ENCODE assay signal across 9 mouse cellular contexts in genomic region chr4:116167404-116167803, GRCm38 (mm10). TPM values are rescaled to one million over a fixed set of nuclear protein-coding genes. Genes with fewer than 3 reads are reported as not detected.
A peak's percentile ranks its signal among the peaks of the same experiment; 100 is the strongest.
DNase-seq lines count a peak whose midpoint lies in the region; ATAC-seq and TF ChIP-seq lines count a peak whose summit lies in the region.
"Had no signal": no experiment of that assay in that cellular context is flagged by ENCODE, and none has a peak within 500 bp of the region (broad histone marks: within the 10 kb centered on the region; RNA-seq: fewer than 3 reads in every experiment).

Tspan1 (minus strand) TSS chr4:116167601.

- H3K36me3 ChIP-seq in embryonic facial prominence, embryonic 13.5 days: no peaks in the 10 kb centered on the region
- 0 out of 2 replicates have a peak, but pooled peaks cover 1% of the 10 kb centered on the region for H3K36me3 ChIP-seq in embryonic facial prominence, embryonic 10.5 days (replicated peaks)
- H3K36me3 ChIP-seq in liver, postnatal 0 days (replicated peaks; ENCODE audit: insufficient read depth, low read length): no peaks in the 10 kb centered on the region
- no peaks in the 10 kb centered on the region for H3K36me3 ChIP-seq in heart, embryonic 11.5 days (ENCODE audit: control insufficient read depth, insufficient read depth, low read length)

- no peak within 1 kb of the TSS for H3K4me2 ChIP-seq in embryonic facial prominence, embryonic 13.5 days
- H3K4me2 ChIP-seq in liver, postnatal 0 days (ENCODE audit: low read depth, low read length): no peak within 1 kb of the TSS
- no peak within 1 kb of the TSS for H3K4me2 ChIP-seq in heart, embryonic 11.5 days

- no peak for ATAC-seq in embryonic facial prominence, embryonic 13.5 days (ENCODE audit: insufficient number of reproducible peaks, insufficient read depth, low FRiP score, low TSS enrichment, low read depth)
- ATAC-seq in liver, postnatal 0 days: no peak
- no peak for ATAC-seq in heart, embryonic 11.5 days (replicated peaks; ENCODE audit: insufficient number of reproducible peaks, low FRiP score, low TSS enrichment)

- no peaks in the 10 kb centered on the region for H3K9me3 ChIP-seq in embryonic facial prominence, embryonic 13.5 days
- H3K9me3 ChIP-seq in embryonic facial prominence, embryonic 10.5 days: no peaks in the 10 kb centered on the region
- no peaks in the 10 kb centered on the region for H3K9me3 ChIP-seq in liver, postnatal 0 days (ENCODE audit: low read length)
- H3K9me3 ChIP-seq in heart, embryonic 11.5 days (replicated peaks; ENCODE audit: control insufficient read depth, low read length): no peaks in the 10 kb centered on the region

- H3K4me1 ChIP-seq in embryonic facial prominence, embryonic 13.5 days: peaks cover 13% of the 10 kb centered on the region
- H3K4me1 ChIP-seq in embryonic facial prominence, embryonic 10.5 days: peaks cover 22% of the 10 kb centered on the region
- no peaks in the 10 kb centered on the region for H3K4me1 ChIP-seq in liver, postnatal 0 days (ENCODE audit: insufficient read depth)
- no peaks in the 10 kb centered on the region for H3K4me1 ChIP-seq in heart, embryonic 11.5 days (ENCODE audit: control insufficient read depth, insufficient read depth, low read length)

- peak; percentile 38; the same call in 1 of the 2 replicates for TF ChIP-seq CTCF in liver, postnatal 0 days (IDR thresholded peaks at IDR 0.05; ENCODE audit: low read depth)

- no peak within 1 kb of the TSS for H3K9ac ChIP-seq in embryonic facial prominence, embryonic 13.5 days
- no peak within 1 kb of the TSS for H3K9ac ChIP-seq in liver, postnatal 0 days (replicated peaks)
- no peak within 1 kb of the TSS for H3K9ac ChIP-seq in heart, embryonic 11.5 days (ENCODE audit: low read depth, low read length)

- H3K27me3 ChIP-seq in embryonic facial prominence, embryonic 13.5 days: no peaks in the 10 kb centered on the region
- no peaks in the 10 kb centered on the region for H3K27me3 ChIP-seq in embryonic facial prominence, embryonic 10.5 days (replicated peaks; ENCODE audit: low read depth, poor library complexity, severe bottlenecking)
- H3K27me3 ChIP-seq in liver, postnatal 0 days (ENCODE audit: insufficient read depth, low read length): no peaks in the 10 kb centered on the region
- H3K27me3 ChIP-seq in heart, embryonic 11.5 days (ENCODE audit: control insufficient read depth, insufficient read depth, low read length): no peaks in the 10 kb centered on the region

- no peak for DNase-seq in embryonic facial prominence, embryonic 10.5 days (ENCODE audit: low spot score)
- DNase-seq in urinary bladder, postnatal 14 days (ENCODE audit: low spot score): peak; percentile 82
- DNase-seq in urinary bladder, postnatal 10 days (ENCODE audit: low spot score): no peak
- DNase-seq in liver, postnatal 0 days: no peak
- peak; percentile 60 to 71 for DNase-seq in urinary bladder, postnatal 36 days (ENCODE audit: low spot score in 2 of 2)
- no peak for DNase-seq in heart, postnatal 10 days

- intact Hi-C loops in heart, postnatal 10 days (cut with DNase I): loop anchor here (2.0 to 5.0 kb wide), 2 partner anchors 33 to 170 kb away; no protein-coding TSS in a partner anchor

- H3K4me3 ChIP-seq in embryonic facial prominence, embryonic 13.5 days: no peak within 1 kb of the TSS
- H3K4me3 ChIP-seq in embryonic facial prominence, embryonic 10.5 days: no peak within 1 kb of the TSS
- no peak within 1 kb of the TSS for H3K4me3 ChIP-seq in liver, postnatal 0 days (ENCODE audit: low read depth, low read length)
- H3K4me3 ChIP-seq in heart, embryonic 11.5 days (ENCODE audit: low read depth, low read length): no peak within 1 kb of the TSS

- WGBS in embryonic facial prominence, embryonic 13.5 days: 27% methylated on average over 7 of the region's 7 CpGs
- 32% methylated on average over 7 of the region's 7 CpGs for WGBS in embryonic facial prominence, embryonic 10.5 days
- 27% methylated on average over 7 of the region's 7 CpGs for WGBS in liver, postnatal 0 days (ENCODE audit: insufficient replicate concordance)
- WGBS in heart, embryonic 11.5 days (ENCODE audit: insufficient replicate concordance): 23% methylated on average over 7 of the region's 7 CpGs

- peak within 1 kb of the TSS; percentile 23; the same call in 1 of the 2 replicates for H3K27ac ChIP-seq in embryonic facial prominence, embryonic 13.5 days
- no peak within 1 kb of the TSS for H3K27ac ChIP-seq in embryonic facial prominence, embryonic 10.5 days (replicated peaks)
- H3K27ac ChIP-seq in liver, postnatal 0 days (ENCODE audit: low read depth): no peak within 1 kb of the TSS
- H3K27ac ChIP-seq in heart, embryonic 11.5 days (ENCODE audit: low read depth, low read length): no peak within 1 kb of the TSS

- no peak for TF ChIP-seq EP300 in liver, postnatal 0 days (IDR thresholded peaks at IDR 0.05; ENCODE audit: low read depth)

RNA-seq across cellular contexts. Expression of gene Tspan1, which starts in this region (rescaled TPM):
- polyA plus RNA-seq in embryonic facial prominence, embryonic 13.5 days (2015; fragmentation: Nextera tagmentation; extraction: Ambion mirVana): 0.98 and 1.0 TPM in 2 replicates
- polyA plus RNA-seq in embryonic facial prominence, embryonic 10.5 days (2016; fragmentation: Nextera tagmentation; extraction: Ambion mirVana): 0.11 and 0.24 TPM in 2 replicates
- 0.08 TPM in 1 of 2 replicates, not detected in the other for polyA plus RNA-seq in liver, postnatal 0 days (2015; fragmentation: Nextera tagmentation; extraction: Ambion mirVana)
- under 1 TPM in 1 of 2 experiments, not detected in 1; 0.14 TPM for total RNA-seq in heart, postnatal 10 days (2021)
- not detected in 2 replicates for polyA plus RNA-seq in heart, embryonic 11.5 days (2014; fragmentation: Nextera tagmentation; extraction: Ambion mirVana)
- total RNA-seq: hematopoietic stem cell, adult 5-6 weeks had no signal

Comparison
In these comparisons a context has a peak if more than half of its experiments do, and no peak if none do; other contexts are left out.
1. DNase-seq: peak in urinary bladder, postnatal 14 days (single experiment) and urinary bladder, postnatal 36 days (2 of 2); none in embryonic facial prominence, embryonic 10.5 days (single experiment), urinary bladder, postnatal 10 days (single experiment), liver, postnatal 0 days (single experiment) and heart, postnatal 10 days (0 of 2).